ENCODE assay signal across 20 mouse cellular contexts in the genomic region with DNA sequence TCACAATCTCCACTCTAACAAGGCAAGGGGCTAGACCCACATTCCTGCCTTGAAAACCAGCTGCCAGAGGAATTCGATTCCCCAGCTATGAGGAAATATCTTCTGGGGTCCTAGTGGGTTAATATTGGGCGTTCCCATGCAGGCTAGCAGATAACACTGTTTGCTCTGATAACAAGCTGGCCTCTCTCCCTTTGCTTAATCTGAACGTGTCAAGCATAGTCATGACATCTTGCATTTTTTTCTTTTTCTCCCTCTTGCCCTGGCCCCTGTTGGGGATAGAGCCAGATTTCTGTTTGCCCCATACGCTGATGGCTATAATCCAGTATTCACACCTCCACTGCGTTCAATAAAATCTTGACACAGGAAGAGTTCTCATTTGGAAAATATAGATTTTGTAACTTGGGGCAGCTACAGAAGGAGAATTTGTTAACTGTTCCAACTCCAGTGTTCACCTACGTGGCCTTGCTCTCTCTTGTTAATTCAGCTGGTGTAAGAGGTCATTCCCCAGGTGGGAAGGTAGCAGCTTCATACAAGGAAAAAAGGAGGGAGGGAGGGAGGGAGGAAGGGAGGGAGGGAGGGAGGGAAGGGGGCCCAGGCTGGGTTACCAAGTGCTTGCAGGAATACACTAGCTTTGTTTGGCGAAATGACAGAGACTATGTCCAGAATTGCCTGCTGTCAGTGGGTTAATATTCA. TPM values are rescaled to one million over a fixed set of nuclear protein-coding genes. Genes with fewer than 3 reads are reported as not detected.
DNase-seq lines count a peak whose midpoint lies in the region; ATAC-seq and TF ChIP-seq lines count a peak whose summit lies in the region.
"Had no signal": no experiment of that assay in that cellular context is flagged by ENCODE, and none has a peak within 500 bp of the region (broad histone marks: within the 10 kb centered on the region; RNA-seq: fewer than 3 reads in every experiment).

No protein-coding gene starts in this region.

- H3K4me1 ChIP-seq in heart, embryonic 16.5 days (ENCODE audit: control insufficient read depth, insufficient read depth, low read length) = peaks cover 11% of the 10 kb centered on the region
- no peaks in the 10 kb centered on the region for H3K4me1 ChIP-seq in heart, adult 2 months (ENCODE audit: control insufficient read depth, insufficient read depth, low read length)
- H3K4me1 ChIP-seq in lung, embryonic 14.5 days (ENCODE audit: insufficient read depth) = peaks cover 4% of the 10 kb centered on the region; the same call in 1 of the 2 replicates
- peaks cover 3% of the 10 kb centered on the region; the same call in 1 of the 2 replicates for H3K4me1 ChIP-seq in intestine, embryonic 16.5 days (ENCODE audit: control insufficient read depth, insufficient read depth, low read length)
- H3K4me1 ChIP-seq in stomach, embryonic 16.5 days (ENCODE audit: control insufficient read depth, insufficient read depth, low read length) = 0 out of 2 replicates have a peak, but pooled peaks cover 2% of the 10 kb centered on the region
- H3K4me1 ChIP-seq: hindbrain, embryonic 10.5 days; limb, embryonic 12.5 days; neural tube, embryonic 15.5 days had no signal

- H3K4me2 ChIP-seq in heart, embryonic 16.5 days (ENCODE audit: low read depth, low read length) = 0 out of 2 replicates have a peak overlapping the region, but pooled peaks have one; percentile 0
- no peak overlapping the region for H3K4me2 ChIP-seq in lung, embryonic 14.5 days
- H3K4me2 ChIP-seq in intestine, embryonic 16.5 days (ENCODE audit: low read depth, low read length) = no peak overlapping the region
- no peak overlapping the region for H3K4me2 ChIP-seq in stomach, embryonic 16.5 days (ENCODE audit: low read depth, low read length)
- H3K4me2 ChIP-seq: embryonic facial prominence, embryonic 12.5 days; limb, embryonic 12.5 days; midbrain, embryonic 11.5 days; neural tube, embryonic 15.5 days had no signal

- 0 out of 2 replicates have a peak overlapping the region, but pooled peaks have one; percentile 33 for H3K27ac ChIP-seq in heart, embryonic 16.5 days (ENCODE audit: low read length)
- H3K27ac ChIP-seq in heart, adult 2 months = no peak overlapping the region
- no peak overlapping the region for H3K27ac ChIP-seq in lung, embryonic 14.5 days (ENCODE audit: low read depth)
- no peak overlapping the region for H3K27ac ChIP-seq in intestine, embryonic 16.5 days (ENCODE audit: low read length)
- H3K27ac ChIP-seq in stomach, embryonic 16.5 days (ENCODE audit: low read length) = no peak overlapping the region
- H3K27ac ChIP-seq: embryonic facial prominence, embryonic 12.5 days; gastrocnemius, adult 2 months; hindbrain, embryonic 10.5 days; kidney, postnatal 0 days; layer of hippocampus, adult 2 months; limb, embryonic 12.5 days; macrophage; neural tube, embryonic 15.5 days had no signal

- H3K9me3 ChIP-seq in heart, embryonic 16.5 days (replicated peaks; ENCODE audit: control insufficient read depth, low read length) = peaks cover 4% of the 10 kb centered on the region; the same call in 1 of the 2 replicates
- no peaks in the 10 kb centered on the region for H3K9me3 ChIP-seq in lung, embryonic 14.5 days (ENCODE audit: low read depth, low read length)
- H3K9me3 ChIP-seq in intestine, embryonic 16.5 days (ENCODE audit: control insufficient read depth, low read length) = no peaks in the 10 kb centered on the region
- H3K9me3 ChIP-seq in stomach, embryonic 16.5 days (replicated peaks; ENCODE audit: control insufficient read depth, low read length) = peaks cover 6% of the 10 kb centered on the region
- H3K9me3 ChIP-seq: embryonic facial prominence, embryonic 12.5 days; limb, embryonic 12.5 days; neural tube, embryonic 15.5 days had no signal

- DNase-seq in heart, adult 2 months = no peak
- peak; percentile 59 for DNase-seq in lung, embryonic 14.5 days
- no peak for DNase-seq in lung, postnatal 14 days
- no peak for DNase-seq in neural tube, embryonic 10.5 days (ENCODE audit: extremely low spot score, low spot score)
- DNase-seq: adrenal gland, postnatal 36 days; cerebellum, adult 8-10 months; forebrain, postnatal 0 days; gastrocnemius, adult 2 months had no signal

- no peaks in the 10 kb centered on the region for H3K79me2 ChIP-seq in heart, adult 2 months (replicated peaks; ENCODE audit: control insufficient read depth, insufficient read depth, low read length)

- TF ChIP-seq POLR2A in heart, adult 2 months (IDR thresholded peaks at IDR 0.05; ENCODE audit: insufficient read depth, low read depth, low read length) = no peak

- intact Hi-C loops in heart, adult 2 months (cut with DNase I) = no loop called here

- 21% methylated on average over 7 of the region's 7 CpGs for WGBS in heart, embryonic 16.5 days
- 17% methylated on average over 7 of the region's 7 CpGs for WGBS in heart, adult 2 months
- WGBS in lung, embryonic 14.5 days = 14% methylated on average over 7 of the region's 7 CpGs
- WGBS in intestine, embryonic 16.5 days = 36% methylated on average over 7 of the region's 7 CpGs
- 29% methylated on average over 7 of the region's 7 CpGs for WGBS in stomach, embryonic 16.5 days

- TF ChIP-seq CTCF in heart, adult 2 months (IDR thresholded peaks at IDR 0.05) = no peak
- TF ChIP-seq CTCF in lung, embryonic 14.5 days (IDR thresholded peaks at IDR 0.05; ENCODE audit: low read depth) = no peak

- H3K27me3 ChIP-seq in heart, embryonic 16.5 days (ENCODE audit: control insufficient read depth, insufficient read depth, low read length) = no peaks in the 10 kb centered on the region
- no peaks in the 10 kb centered on the region for H3K27me3 ChIP-seq in heart, adult 2 months (ENCODE audit: control insufficient read depth, insufficient read depth, low read length)
- H3K27me3 ChIP-seq in lung, embryonic 14.5 days (ENCODE audit: insufficient read depth, low read length) = no peaks in the 10 kb centered on the region
- H3K27me3 ChIP-seq in intestine, embryonic 16.5 days (replicated peaks; ENCODE audit: control insufficient read depth, insufficient read depth, low read length) = no peaks in the 10 kb centered on the region
- no peaks in the 10 kb centered on the region for H3K27me3 ChIP-seq in stomach, embryonic 16.5 days (ENCODE audit: control insufficient read depth, insufficient read depth, low read length)
- H3K27me3 ChIP-seq: embryonic facial prominence, embryonic 12.5 days; limb, embryonic 12.5 days; neural tube, embryonic 15.5 days had no signal

- TF ChIP-seq EP300 in heart, adult 2 months (IDR thresholded peaks at IDR 0.05; ENCODE audit: insufficient read depth, low read depth, low read length) = no peak

- no peak overlapping the region for H3K9ac ChIP-seq in heart, embryonic 16.5 days (ENCODE audit: low read length)
- H3K9ac ChIP-seq in heart, adult 2 months (ENCODE audit: low read depth, low read length) = no peak overlapping the region
- no peak overlapping the region for H3K9ac ChIP-seq in lung, embryonic 14.5 days
- no peak overlapping the region for H3K9ac ChIP-seq in intestine, embryonic 16.5 days (ENCODE audit: low read depth, low read length)
- H3K9ac ChIP-seq in stomach, embryonic 16.5 days (ENCODE audit: low read length) = no peak overlapping the region
- H3K9ac ChIP-seq: embryonic facial prominence, embryonic 12.5 days; forebrain, postnatal 0 days; limb, embryonic 12.5 days; neural tube, embryonic 15.5 days had no signal

- H3K4me3 ChIP-seq in heart, embryonic 16.5 days (ENCODE audit: low read length) = no peak overlapping the region
- H3K4me3 ChIP-seq in heart, adult 2 months = no peak overlapping the region
- no peak overlapping the region for H3K4me3 ChIP-seq in lung, embryonic 14.5 days (ENCODE audit: low read depth, low read length)
- H3K4me3 ChIP-seq in intestine, embryonic 16.5 days (ENCODE audit: low read length) = no peak overlapping the region
- H3K4me3 ChIP-seq in stomach, embryonic 16.5 days (replicated peaks; ENCODE audit: low read length) = no peak overlapping the region
- H3K4me3 ChIP-seq: embryonic facial prominence, embryonic 12.5 days; gastrocnemius, adult 2 months; hindbrain, embryonic 10.5 days; layer of hippocampus, adult 2 months; limb, embryonic 12.5 days; neural tube, embryonic 15.5 days had no signal

- H3K36me3 ChIP-seq in heart, embryonic 16.5 days (ENCODE audit: control insufficient read depth, insufficient read depth) = no peaks in the 10 kb centered on the region
- H3K36me3 ChIP-seq in heart, adult 2 months (ENCODE audit: control insufficient read depth, insufficient read depth, low read length) = no peaks in the 10 kb centered on the region
- no peaks in the 10 kb centered on the region for H3K36me3 ChIP-seq in lung, embryonic 14.5 days (ENCODE audit: insufficient read depth)
- H3K36me3 ChIP-seq in intestine, embryonic 16.5 days (ENCODE audit: control insufficient read depth, insufficient read depth, low read length) = no peaks in the 10 kb centered on the region
- no peaks in the 10 kb centered on the region for H3K36me3 ChIP-seq in stomach, embryonic 16.5 days (ENCODE audit: control insufficient read depth, insufficient read depth, low read length)
- H3K36me3 ChIP-seq: embryonic facial prominence, embryonic 12.5 days; hindbrain, embryonic 10.5 days; limb, embryonic 12.5 days; neural tube, embryonic 15.5 days had no signal

- ATAC-seq in heart, embryonic 16.5 days (replicated peaks; ENCODE audit: extremely low read depth, insufficient read depth, low FRiP score) = 0 out of 2 replicates have a peak, but pooled peaks have one; percentile 55
- ATAC-seq in lung, embryonic 14.5 days (ENCODE audit: insufficient read depth) = peak; percentile 55
- ATAC-seq in intestine, embryonic 16.5 days = peak; percentile 90
- ATAC-seq in stomach, embryonic 16.5 days (ENCODE audit: insufficient read depth, low FRiP score) = peak; percentile 73; the same call in 1 of the 2 replicates
- ATAC-seq: forebrain, postnatal 0 days had no signal

RNA-seq across cellular contexts. Expression of a gene that starts 24.0 kb away (rescaled TPM):
- polyA plus RNA-seq in heart, embryonic 16.5 days (2015; fragmentation: Nextera tagmentation; extraction: Ambion mirVana) = 16.7 and 17.5 TPM in 2 replicates
- total RNA-seq in heart, adult 2 months (2021) = 10 to 100 TPM; 14.6 to 17.1 TPM
- polyA plus RNA-seq in heart, adult 2 months (2012; rRNA removed) = 13.7 and 18.7 TPM in 2 replicates
- 26.4 and 27.9 TPM in 2 replicates for polyA plus RNA-seq in lung, embryonic 14.5 days (2014; fragmentation: Nextera tagmentation; extraction: Ambion mirVana)
- 11.8 and 12.6 TPM in 2 replicates for polyA plus RNA-seq in intestine, embryonic 16.5 days (2015; fragmentation: Nextera tagmentation; extraction: Ambion mirVana)
- 19.6 and 22.1 TPM in 2 replicates for polyA plus RNA-seq in stomach, embryonic 16.5 days (2015; fragmentation: Nextera tagmentation; extraction: Ambion mirVana)
- total RNA-seq: granulocyte monocyte progenitor cell, adult 5-6 weeks had no signal
- polyA plus RNA-seq: macrophage had no signal

RNA-seq across cellular contexts. Expression of a gene that starts 54.6 kb away (rescaled TPM):
- 65.7 and 72.0 TPM in 2 replicates for polyA plus RNA-seq in heart, embryonic 16.5 days (2015; fragmentation: Nextera tagmentation; extraction: Ambion mirVana)
- total RNA-seq in heart, adult 2 months (2021) = 10 to 100 TPM; 61.0 to 67.5 TPM
- polyA plus RNA-seq in heart, adult 2 months (2012; rRNA removed) = 8.6 and 13.1 TPM in 2 replicates
- 71.3 and 71.7 TPM in 2 replicates for polyA plus RNA-seq in lung, embryonic 14.5 days (2014; fragmentation: Nextera tagmentation; extraction: Ambion mirVana)
- 70.7 and 76.5 TPM in 2 replicates for polyA plus RNA-seq in intestine, embryonic 16.5 days (2015; fragmentation: Nextera tagmentation; extraction: Ambion mirVana)
- 65.0 and 76.1 TPM in 2 replicates for polyA plus RNA-seq in stomach, embryonic 16.5 days (2015; fragmentation: Nextera tagmentation; extraction: Ambion mirVana)
